Mouse (Mus musculus) adrenal gland, postnatal 10 days (tissue): Measurements from ENCODE around the gene Olfr266. TPM values are rescaled to one million over a fixed set of nuclear protein-coding genes. Genes with fewer than 3 reads are reported as not detected.

ENCODE experiments used
- DNase-seq: peaks from one replicate; pipeline ENCODE4 v3.0.0; 2021; ENCODE audit warnings: mixed read lengths
- long read RNA-seq, 2 experiments: library from polyadenylated mRNA; stranded (forward); transcript quantifications; one replicate each; pipeline ENCODE4 v2.0.0; 2021
- total RNA-seq, 2 experiments: library from RNA; stranded (reverse); gene quantifications; 2 replicates each; pipeline ENCODE4 v1.2.3; 2021

The Olfr266 gene
- total RNA-seq = not detected
- long read RNA-seq, experiment 1 = 0 reads
- long read RNA-seq, experiment 2 = 0 reads

DNA sequence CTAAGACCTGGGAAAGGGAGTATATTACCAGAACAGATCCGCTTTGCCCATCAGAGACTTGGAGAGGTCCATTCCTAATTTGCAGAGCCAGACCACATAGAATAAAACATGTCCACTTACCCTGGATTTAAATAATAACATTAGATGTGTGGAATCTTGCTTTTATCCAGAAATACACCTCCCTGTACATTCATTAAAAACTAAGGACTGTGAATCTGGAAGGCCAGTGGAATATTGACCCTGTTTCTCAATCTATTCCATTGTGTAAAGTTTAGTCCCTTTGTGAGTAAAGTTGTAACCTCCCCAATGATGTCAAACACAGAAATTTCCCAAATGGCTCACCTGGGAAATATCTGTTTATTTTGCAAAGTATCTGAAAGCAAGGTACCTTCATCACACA lies at the start of gene Olfr266:
Olfr266 (minus strand) TSS at position 101 of the 400 bp plus-strand sequence.
- DNase-seq = no peak

DNA sequence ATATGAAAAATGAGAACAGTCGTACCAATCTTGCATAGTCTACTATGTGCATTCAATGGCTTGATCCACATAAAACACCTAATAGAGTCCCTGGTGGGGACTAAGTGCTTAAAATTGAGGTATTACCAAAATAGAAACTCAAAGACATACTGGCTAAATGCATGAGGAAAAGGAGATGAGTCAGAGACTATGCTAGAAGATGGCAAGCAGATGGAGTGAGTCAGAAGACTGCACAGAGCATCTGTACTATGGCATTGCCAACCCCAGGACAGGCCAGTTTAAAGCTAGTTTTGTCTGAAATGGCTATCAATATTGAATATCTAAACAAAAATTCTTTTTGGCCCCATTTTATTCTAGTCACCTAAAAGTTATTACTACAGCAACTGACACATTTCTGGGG lies 49.5 kb upstream of the Olfr266 start:
- no peak for DNase-seq

DNA sequence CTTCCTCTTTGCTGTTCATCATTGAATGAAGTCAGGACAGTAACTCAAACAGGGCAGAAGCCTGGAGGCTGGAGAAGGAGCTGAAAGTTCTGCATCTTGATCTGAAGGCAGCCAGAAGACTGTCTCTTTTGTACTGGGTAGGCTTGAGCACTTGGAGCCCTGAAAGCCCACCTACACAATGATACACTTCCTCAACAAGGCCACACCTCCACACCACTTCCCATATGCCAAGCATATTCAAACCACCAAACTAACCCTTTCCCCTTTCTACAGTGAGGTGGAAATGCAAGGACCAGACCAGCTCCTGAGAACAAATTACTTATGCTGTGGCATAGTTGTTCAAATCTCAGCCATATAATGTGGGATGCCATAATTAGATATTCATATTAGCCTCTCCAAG lies 46.8 kb upstream of the Olfr266 start:
- no peak for DNase-seq

DNA sequence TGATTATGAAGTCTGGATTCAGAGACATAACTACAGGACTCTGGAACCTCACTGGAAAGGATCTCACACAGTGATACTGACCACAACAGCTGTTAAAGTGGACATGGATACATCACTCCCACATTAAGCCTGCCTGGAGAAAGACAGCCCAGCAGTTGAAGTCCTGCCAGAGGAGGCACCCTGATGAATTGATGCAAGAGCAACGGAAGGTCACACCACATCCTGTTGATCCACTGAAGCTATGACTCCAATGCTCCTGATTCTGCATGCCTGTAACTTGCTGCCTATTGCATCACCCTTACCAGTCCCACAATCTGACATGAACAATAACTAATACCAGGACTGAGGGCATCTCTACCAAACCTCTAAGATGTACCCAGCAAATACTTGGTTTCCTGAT lies 6.0 kb upstream of the Olfr266 start:
- DNase-seq = no peak

GRCm38 (mm10) chr3:106817676-106818075 lies 8.4 kb downstream of the Olfr266 start:
- no peak for DNase-seq

- DNase-seq = no peak
These were observed 17.0 kb downstream of the Olfr266 start for GRCm38 (mm10) chr3:106808972-106809695.

- DNase-seq = no peak
These were observed 28.0 kb downstream of the Olfr266 start for GRCm38 (mm10) chr3:106798079-106798478.

DNA sequence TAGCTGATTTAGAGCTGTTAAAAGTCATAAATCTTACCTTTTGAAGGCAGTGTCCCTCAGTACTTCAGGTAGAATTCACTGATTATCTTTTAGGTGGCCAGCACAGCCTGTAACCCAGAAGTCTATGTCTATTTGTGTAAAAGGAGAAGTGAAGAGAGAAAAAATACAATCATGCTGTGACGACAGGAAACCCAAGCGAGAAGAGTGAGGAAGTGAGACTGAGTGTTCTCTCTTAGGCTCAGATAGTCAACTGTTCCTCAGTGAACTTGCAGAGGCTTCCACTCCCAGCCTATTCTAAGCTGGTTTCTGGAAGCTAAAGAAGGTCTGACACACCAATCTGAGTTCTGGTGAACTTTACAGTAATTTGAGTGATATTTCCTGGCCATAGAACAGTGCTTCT lies 36.2 kb downstream of the Olfr266 start, which contains the start of gene Cd53:
Cd53 (minus strand) TSS at position 220 of the 400 bp plus-strand sequence.
- no peak for DNase-seq

DNA sequence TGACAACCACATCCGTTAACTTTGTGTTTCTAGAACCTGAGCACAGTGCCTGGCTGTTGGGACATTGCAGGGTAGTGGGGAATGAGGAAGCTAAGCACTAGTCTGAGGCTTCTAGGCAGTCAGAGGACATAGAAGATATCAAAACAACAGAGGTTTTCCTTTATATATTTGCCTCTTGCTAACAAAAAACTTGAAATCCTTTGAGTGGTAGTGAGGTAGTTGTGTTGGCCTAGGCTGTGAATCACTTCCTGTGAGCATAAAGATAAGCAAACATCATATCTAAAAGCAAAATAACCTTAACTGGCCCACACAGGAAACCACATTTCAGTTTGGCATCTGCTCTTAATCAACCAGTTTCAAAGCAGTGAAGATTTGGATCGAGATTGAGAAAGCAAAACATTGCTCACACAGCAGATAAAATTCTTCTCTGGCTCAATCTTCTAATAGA lies 37.6 kb downstream of the Olfr266 start:
- no peak for DNase-seq

DNA sequence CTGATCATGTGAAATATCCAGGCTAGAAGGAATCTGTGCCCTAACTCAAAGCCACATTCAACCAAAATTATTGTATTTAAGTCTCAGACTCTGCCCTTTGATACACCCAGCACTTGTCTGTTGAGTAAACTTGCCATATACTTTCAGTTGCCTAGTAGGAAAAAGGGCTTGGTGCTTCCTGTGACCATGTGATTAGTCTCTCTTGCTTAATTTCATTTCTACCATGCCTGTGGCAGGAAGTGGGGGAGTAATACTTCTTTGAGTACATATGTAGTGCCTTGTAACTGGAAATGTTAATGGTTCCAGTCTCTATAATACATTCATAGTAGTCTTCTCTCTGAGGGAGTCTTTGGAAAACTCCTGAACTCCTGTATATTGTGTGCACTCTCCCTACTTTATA lies 38.1 kb downstream of the Olfr266 start:
- DNase-seq = no peak

DNA sequence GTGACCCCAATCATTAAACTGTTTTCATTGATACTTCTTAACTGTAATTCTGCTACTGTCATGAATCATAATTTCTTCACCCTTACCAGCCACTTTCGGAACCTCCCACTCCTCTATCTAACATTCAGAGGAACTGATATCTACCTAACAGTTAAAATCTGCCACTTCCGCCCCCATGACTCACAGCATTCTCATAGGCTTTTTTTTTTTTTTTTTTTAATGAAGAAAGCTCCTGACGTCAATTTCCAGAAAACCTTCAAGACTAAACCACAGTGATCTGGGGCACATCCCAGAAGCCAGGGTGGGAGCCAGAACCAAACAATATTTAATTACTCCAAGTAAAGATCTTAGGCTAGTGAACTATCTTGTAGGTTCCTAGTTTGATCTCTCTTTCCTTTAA lies 41.0 kb downstream of the Olfr266 start:
- DNase-seq = no peak

DNA sequence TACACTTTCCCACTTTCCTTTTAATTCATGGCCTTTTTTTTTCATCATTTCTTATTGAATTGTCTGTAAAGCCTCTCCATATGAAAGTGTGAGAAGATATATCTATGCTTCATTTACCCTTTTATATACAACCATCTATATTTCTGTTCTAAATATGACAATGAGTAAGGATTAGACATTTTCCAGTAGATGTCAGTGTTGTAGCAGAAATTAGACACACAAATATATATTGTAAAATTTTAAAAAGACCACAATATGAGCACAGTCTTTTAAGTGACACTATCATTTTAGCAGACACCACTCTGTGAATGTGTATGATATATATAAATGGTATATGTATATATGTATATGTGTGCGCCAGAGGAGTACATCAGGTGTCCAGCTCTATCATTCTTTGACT lies 54.3 kb downstream of the Olfr266 start:
- DNase-seq = no peak

Other genes with a start within 250 kb of the Olfr266 start
- gene Lrif1, start 141.3 kb downstream of the Olfr266 start, total RNA-seq = 10 to 100 TPM; 14.5 to 18.5 TPM
- 10 to 100 TPM; 13.0 to 14.0 TPM for gene Cd53, start 36.1 kb downstream of the Olfr266 start, total RNA-seq
- 1 to 10 TPM in 1 of 2 experiments, under 1 TPM in 1; 1.00 to 1.2 TPM for gene Kcna3, start 209.9 kb upstream of the Olfr266 start, total RNA-seq